Mouse (Mus musculus) heart, postnatal 10 days (tissue): Measurements from ENCODE around the gene Tmem41a. TPM values are rescaled to one million over a fixed set of nuclear protein-coding genes. Genes with fewer than 3 reads are reported as not detected.

Source experiments
- DNase-seq, 2 experiments: peaks; one replicate each; pipeline ENCODE4 v3.0.0; 2021
- intact Hi-C: fragments of 180-260 bp; cut with DNase I; formaldehyde crosslinking; loops from one replicate; pipeline ENCODE4 v1.15.1; 2025
- total RNA-seq, 2 experiments: library from RNA; stranded (reverse); gene quantifications; 2 replicates each; pipeline ENCODE4 v1.2.3; 2021

Gene Tmem41a
- total RNA-seq, 2 experiments from 2014 or later: 14.4 to 15.5 TPM

DNA sequence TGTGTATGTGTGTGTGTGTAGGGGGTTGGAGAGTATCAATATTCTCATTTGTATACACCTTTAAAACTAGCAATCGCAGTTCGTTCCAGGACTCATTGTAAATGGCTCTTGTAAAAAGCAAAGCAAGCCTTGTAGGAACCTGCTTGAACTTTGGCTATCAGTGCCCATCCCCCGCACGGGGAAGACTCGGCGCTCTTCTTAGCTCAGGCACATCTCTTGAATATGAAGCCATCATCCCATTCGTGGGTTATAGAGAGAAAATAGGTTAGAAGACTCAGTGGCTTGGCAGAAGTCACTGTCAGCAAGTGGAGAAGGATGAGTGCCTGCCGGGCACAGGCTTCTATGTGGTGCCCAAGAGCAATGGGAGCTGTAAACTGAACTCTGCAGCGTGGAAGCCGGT lies 42.7 kb downstream of the Tmem41a start:
- no peak for DNase-seq
- intact Hi-C loops: no loop called here

DNA sequence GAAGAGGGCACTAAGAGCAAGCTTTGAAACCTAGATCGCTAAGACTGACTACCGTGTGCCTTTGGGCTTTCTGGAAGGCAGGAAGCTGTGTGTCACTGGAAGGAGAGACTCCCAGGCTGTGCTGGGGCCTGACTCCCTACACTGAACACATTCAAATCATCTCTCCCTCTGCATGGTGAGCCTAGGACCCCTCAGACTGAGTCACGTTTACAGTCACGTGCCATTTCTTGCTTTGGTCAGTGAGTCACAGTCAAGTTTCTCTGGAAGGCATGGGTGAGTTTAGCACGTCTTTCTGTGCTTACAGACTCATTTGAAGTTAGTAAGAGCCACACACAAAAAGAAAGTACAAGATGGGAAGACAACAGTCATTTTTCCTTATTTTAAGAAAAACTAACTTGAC lies 46.1 kb downstream of the Tmem41a start:
- DNase-seq: no peak
- intact Hi-C loops: no loop called here

DNA sequence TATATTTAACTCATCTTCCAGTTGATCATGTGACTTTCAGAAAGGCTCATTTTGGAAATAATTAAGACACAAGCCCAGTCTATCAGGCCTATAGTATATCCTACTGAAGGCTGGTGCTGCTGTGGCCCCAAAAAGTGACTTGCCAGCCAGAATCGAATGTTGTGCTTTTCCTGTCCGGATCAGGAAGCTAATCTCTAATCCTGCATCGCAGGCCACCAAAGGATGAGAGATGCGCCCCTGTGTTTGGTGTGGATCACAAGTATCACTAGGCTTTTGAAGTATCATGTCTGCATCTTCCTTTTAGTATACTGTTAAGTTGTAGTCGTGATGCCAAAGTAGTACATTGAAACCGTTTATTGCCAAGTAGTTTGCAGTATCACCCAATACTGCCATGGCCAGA lies 53.5 kb downstream of the Tmem41a start:
- intact Hi-C loops: no loop called here
- no peak for DNase-seq

DNA sequence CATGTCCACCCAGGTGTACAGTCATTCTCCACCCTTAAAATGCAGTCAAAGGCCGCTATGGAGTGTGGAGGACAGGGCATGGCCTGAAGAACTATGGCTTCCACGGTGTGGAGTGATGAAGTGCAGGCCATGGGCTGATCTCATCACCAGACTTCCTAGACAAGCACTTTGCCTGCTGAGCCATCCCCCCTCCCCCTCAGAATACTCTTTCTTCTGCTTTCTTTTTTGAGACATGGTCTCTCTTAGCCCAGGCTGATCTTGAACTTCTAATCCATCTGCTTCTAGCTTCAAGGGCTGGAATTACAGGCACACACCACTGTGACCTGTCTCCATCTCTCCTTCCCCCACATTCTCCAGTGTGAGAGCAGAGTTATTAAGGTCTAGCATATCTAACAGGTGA lies 59.8 kb downstream of the Tmem41a start:
- DNase-seq: no peak
- intact Hi-C loops: no loop called here

Other genes with a start within 250 kb of the Tmem41a start
- 10 to 100 TPM; 12.9 to 18.9 TPM for gene Ehhadh, start 159.7 kb downstream of the Tmem41a start, total RNA-seq
- gene Map3k13, start 153.2 kb downstream of the Tmem41a start, total RNA-seq: 1 to 10 TPM in 1 of 2 experiments, under 1 TPM in 1; 0.89 to 1.3 TPM
- under 1 TPM in 1 of 2 experiments, not detected in 1; 0.12 TPM for gene Liph, start 48.1 kb upstream of the Tmem41a start, total RNA-seq
- 10 to 100 TPM; 19.9 to 22.8 TPM for gene Senp2, start 61.9 kb upstream of the Tmem41a start, total RNA-seq
- 10 to 100 TPM; 11.6 to 20.0 TPM for gene Igf2bp2, start 215.7 kb upstream of the Tmem41a start, total RNA-seq